Mouse (Mus musculus): ENCODE measurements at regions not wholly inside any gene's neighbourhood (a gene's known extent, or its start where the extent isn't known, plus 50 kb on each side); places are given as distances from the start of the nearest gene placed in this dataset.
A peak's percentile ranks its signal among the peaks of the same experiment; 100 is the strongest.

GRCm38 (mm10) chr14:76307603-76308002 lies 107.2 kb upstream of the Tsc22d1 start:
- DNase-seq, result no peak

GRCm38 (mm10) chr14:76308188-76308812 lies 106.5 kb upstream of the Tsc22d1 start:
- DNase-seq, result no peak

GRCm38 (mm10) chr14:76309606-76310005 lies 105.2 kb upstream of the Tsc22d1 start:
- no peak for DNase-seq

- peak; percentile 64 for DNase-seq
Measured at GRCm38 (mm10) chr14:76310278-76310677, 104.5 kb upstream of the Tsc22d1 start.

- DNase-seq, result no peak
Measured at GRCm38 (mm10) chr14:76313424-76314190, 101.2 kb upstream of the Tsc22d1 start.

GRCm38 (mm10) chr14:76318438-76318837 lies 96.3 kb upstream of the Tsc22d1 start:
- peak; percentile 42 for DNase-seq

GRCm38 (mm10) chr14:76324246-76324645 lies 90.5 kb upstream of the Tsc22d1 start:
- DNase-seq, result no peak

GRCm38 (mm10) chr14:76329983-76330382 lies 84.8 kb upstream of the Tsc22d1 start:
- no peak for DNase-seq

- DNase-seq, result no peak
Measured at GRCm38 (mm10) chr14:76331497-76332335, 83.0 kb upstream of the Tsc22d1 start.

- no peak for DNase-seq
Measured at GRCm38 (mm10) chr14:76332336-76332703, 82.4 kb upstream of the Tsc22d1 start.

GRCm38 (mm10) chr14:76340789-76341188 lies 74.0 kb upstream of the Tsc22d1 start:
- DNase-seq, result no peak

GRCm38 (mm10) chr14:76341226-76341625 lies 73.5 kb upstream of the Tsc22d1 start:
- DNase-seq, result no peak

- no peak for DNase-seq
Measured at GRCm38 (mm10) chr14:76351856-76352255, 62.9 kb upstream of the Tsc22d1 start.

GRCm38 (mm10) chr14:76356161-76356560 lies 58.6 kb upstream of the Tsc22d1 start:
- DNase-seq, result no peak

GRCm38 (mm10) chr14:76359837-76360410 lies 54.8 kb upstream of the Tsc22d1 start:
- no peak for DNase-seq

- no peak for DNase-seq
Measured at GRCm38 (mm10) chr14:76364034-76364433, 50.7 kb upstream of the Tsc22d1 start.

All from right cerebral cortex, postnatal 14 days (tissue).